Mouse (Mus musculus) MEL (cell line): ENCODE measurements around the gene Sez6. TPM values are rescaled to one million over a fixed set of nuclear protein-coding genes. Genes with fewer than 3 reads are reported as not detected.

ENCODE experiments used
- DNase-seq: peaks from one replicate; pipeline ENCODE4 v3.0.0; 2011; ENCODE audit warnings: low read depth, low spot score
- H3K27ac ChIP-seq: 2 replicates; pipeline ENCODE4 v1.5.1; 2012; ENCODE audit warnings: low read depth, mild to moderate bottlenecking, control low read depth, low read length, moderate library complexity; ENCODE audit not compliant: control insufficient read depth
- H3K27me3 ChIP-seq, 2 experiments: fragments of 150-350 bp in 1 of 2; sonication (generic) in 1 of 2; 2 replicates each; pipeline ENCODE4 v1.6.1; 2012; ENCODE audit warnings: low read length in 2 of 2, mild to moderate bottlenecking in 2 of 2, improper control_type of control experiment in 1 of 2, moderate library complexity in 1 of 2; ENCODE audit not compliant: insufficient read depth in 2 of 2, control insufficient read depth in 1 of 2
- H3K36me3 ChIP-seq, 2 experiments: 2 replicates each; pipeline ENCODE4 v1.6.1; 2012 to 2014; ENCODE audit warnings: low read length in 2 of 2, improper control_type of control experiment in 1 of 2, inconsistent platforms in 1 of 2, mild to moderate bottlenecking in 1 of 2; ENCODE audit not compliant: insufficient read depth in 2 of 2, control insufficient read depth in 1 of 2
- H3K4me1 ChIP-seq, 2 experiments: fragments of 150-350 bp in 1 of 2; sonication (generic) in 1 of 2; 2 replicates each; pipeline ENCODE4 v1.6.1; 2012; ENCODE audit warnings: low read length in 2 of 2, improper control_type of control experiment in 1 of 2, mild to moderate bottlenecking in 1 of 2; ENCODE audit not compliant: insufficient read depth in 2 of 2, control insufficient read depth in 1 of 2
- H3K4me3 ChIP-seq, 2 experiments: fragments of 150-350 bp in 1 of 2; sonication (generic) in 1 of 2; 2 replicates each; pipeline ENCODE4 v1.5.1; 2012; ENCODE audit warnings: low read depth in 2 of 2, low read length in 2 of 2, mild to moderate bottlenecking in 2 of 2, moderate library complexity in 2 of 2, control low read depth in 1 of 2, improper control_type of control experiment in 1 of 2; ENCODE audit not compliant: control insufficient read depth in 1 of 2, insufficient read depth in 1 of 2
- H3K79me2 ChIP-seq: 2 replicates; pipeline ENCODE4 v1.6.1; 2012; ENCODE audit warnings: mild to moderate bottlenecking, low read length, moderate library complexity; ENCODE audit not compliant: control insufficient read depth, poor library complexity, insufficient read depth
- H3K9ac ChIP-seq: 2 replicates; pipeline ENCODE4 v1.6.1; 2012; ENCODE audit warnings: low read depth, mild to moderate bottlenecking, control low read depth, low read length, moderate library complexity; ENCODE audit not compliant: control insufficient read depth, poor library complexity, severe bottlenecking
- H3K9me3 ChIP-seq: fragments of 150-350 bp; sonication (generic); replicated peaks from 2 replicates; pipeline ENCODE4 v1.6.1; 2012; ENCODE audit warnings: mild to moderate bottlenecking, low read length, improper control_type of control experiment, moderate library complexity; ENCODE audit not compliant: insufficient read depth
- BHLHE40 ChIP-seq: IDR thresholded peaks from 2 replicates; pipeline ENCODE4 v1.6.1; 2012; ENCODE audit warnings: low read depth, mild to moderate bottlenecking, inconsistent platforms, low read length, improper control_type of control experiment, borderline replicate concordance
- CHD1 ChIP-seq: IDR thresholded peaks from 2 replicates; pipeline ENCODE4 v1.6.1; 2012; ENCODE audit warnings: low read depth, mild to moderate bottlenecking, inconsistent platforms, low read length, improper control_type of control experiment
- CTCF ChIP-seq, 3 experiments: IDR thresholded peaks in 2 of 3; conservative IDR thresholded peaks in 1 of 3; 2 replicates each; pipeline ENCODE4 v1.5.1; 2011 to 2012; ENCODE audit warnings: low read length in 3 of 3, low read depth in 2 of 3, mild to moderate bottlenecking in 2 of 3, improper control_type of control experiment in 1 of 3, inconsistent platforms in 1 of 3, mixed read lengths in 1 of 3, moderate library complexity in 1 of 3; ENCODE audit not compliant: control insufficient read depth in 1 of 3, insufficient read depth in 1 of 3, poor library complexity in 1 of 3, severe bottlenecking in 1 of 3
- E2F4 ChIP-seq: IDR thresholded peaks from 2 replicates; pipeline ENCODE4 v1.6.1; 2011; ENCODE audit warnings: low read depth, low read length, improper control_type of control experiment, borderline replicate concordance
- ELF1 ChIP-seq: IDR thresholded peaks from 2 replicates; pipeline ENCODE4 v1.6.1; 2014; ENCODE audit warnings: low read depth, mild to moderate bottlenecking, inconsistent platforms, low read length, improper control_type of control experiment, moderate library complexity
- EP300 ChIP-seq, 2 experiments: IDR thresholded peaks; 2 replicates each; pipeline ENCODE4 v1.6.1; 2011; ENCODE audit warnings: improper control_type of control experiment in 2 of 2, low read length in 2 of 2, low read depth in 1 of 2, mild to moderate bottlenecking in 1 of 2
- GATA1 ChIP-seq: IDR thresholded peaks from 2 replicates; pipeline ENCODE4 v1.6.1; 2011; ENCODE audit warnings: low read depth, low read length, improper control_type of control experiment
- KAT2A ChIP-seq: conservative IDR thresholded peaks from 2 replicates; pipeline ENCODE4 v1.6.1; 2012; ENCODE audit warnings: low read depth, low read length, improper control_type of control experiment, inconsistent platforms
- MAX ChIP-seq: IDR thresholded peaks from 2 replicates; pipeline ENCODE4 v1.6.1; 2011; ENCODE audit warnings: low read length, improper control_type of control experiment
- MAZ ChIP-seq: IDR thresholded peaks from 2 replicates; pipeline ENCODE4 v1.6.1; 2012; ENCODE audit warnings: low read depth, mild to moderate bottlenecking, inconsistent platforms, low read length, improper control_type of control experiment
- NELFE ChIP-seq: IDR thresholded peaks from 2 replicates; pipeline ENCODE4 v1.6.1; 2011; ENCODE audit warnings: low read depth, low read length, improper control_type of control experiment
- POLR2A ChIP-seq, 2 experiments: IDR thresholded peaks; 2 replicates each; pipeline ENCODE4 v1.6.1; 2011 to 2012; ENCODE audit warnings: low read length in 2 of 2, mild to moderate bottlenecking in 2 of 2, control low read depth in 1 of 2, improper control_type of control experiment in 1 of 2, low read depth in 1 of 2, moderate library complexity in 1 of 2; ENCODE audit not compliant: control insufficient read depth in 1 of 2, insufficient read depth in 1 of 2, poor library complexity in 1 of 2
- RCOR1 ChIP-seq: IDR thresholded peaks from 2 replicates; pipeline ENCODE4 v1.6.1; 2012; ENCODE audit warnings: low read depth, mild to moderate bottlenecking, inconsistent platforms, low read length, improper control_type of control experiment
- SIN3A ChIP-seq: IDR thresholded peaks from 2 replicates; pipeline ENCODE4 v1.6.1; 2012; ENCODE audit warnings: low read length, improper control_type of control experiment, inconsistent platforms
- USF1 ChIP-seq: IDR thresholded peaks from 2 replicates; pipeline ENCODE4 v1.6.1; 2014; ENCODE audit warnings: low read depth, mild to moderate bottlenecking, inconsistent platforms, low read length, improper control_type of control experiment, moderate library complexity
- USF2 ChIP-seq, 2 experiments: IDR thresholded peaks; 2 replicates each; pipeline ENCODE4 v1.6.1; 2011 to 2012; ENCODE audit warnings: improper control_type of control experiment in 2 of 2, low read length in 2 of 2, borderline replicate concordance in 1 of 2, inconsistent platforms in 1 of 2, low read depth in 1 of 2, mild to moderate bottlenecking in 1 of 2; ENCODE audit not compliant: insufficient read depth in 1 of 2
- ZC3H11A ChIP-seq: IDR thresholded peaks from 2 replicates; pipeline ENCODE4 v1.6.1; 2012; ENCODE audit warnings: low read depth, mild to moderate bottlenecking, inconsistent platforms, low read length, improper control_type of control experiment
- ZKSCAN1 ChIP-seq: IDR thresholded peaks from 2 replicates; pipeline ENCODE4 v1.6.1; 2012; ENCODE audit warnings: low read depth, mild to moderate bottlenecking, inconsistent platforms, low read length, improper control_type of control experiment, moderate library complexity
- polyA plus RNA-seq, 2 experiments: library from polyadenylated mRNA; stranded (reverse) in 1 of 2; unstranded in 1 of 2; fragments of >175 nt in 1 of 2; fragments of >200 nt in 1 of 2; gene quantifications; 2 replicates each; pipeline versions ENCODE4 v1.2.1 to v1.2.4; 2012; ENCODE audit warnings: low replicate concordance in 2 of 2, low read depth in 1 of 2; ENCODE audit not compliant: insufficient read length in 2 of 2, insufficient read depth in 1 of 2, missing spikeins in 1 of 2
- total RNA-seq: library from RNA; depleted of rRNA; stranded (reverse); fragments of 300-350 nt; gene quantifications from 2 replicates; pipeline ENCODE4 v1.2.3, GENCODE M21; 2012

Sez6 gene
- total and polyA plus RNA-seq, 3 experiments, result 0.04 TPM; not detected in 2

DNA sequence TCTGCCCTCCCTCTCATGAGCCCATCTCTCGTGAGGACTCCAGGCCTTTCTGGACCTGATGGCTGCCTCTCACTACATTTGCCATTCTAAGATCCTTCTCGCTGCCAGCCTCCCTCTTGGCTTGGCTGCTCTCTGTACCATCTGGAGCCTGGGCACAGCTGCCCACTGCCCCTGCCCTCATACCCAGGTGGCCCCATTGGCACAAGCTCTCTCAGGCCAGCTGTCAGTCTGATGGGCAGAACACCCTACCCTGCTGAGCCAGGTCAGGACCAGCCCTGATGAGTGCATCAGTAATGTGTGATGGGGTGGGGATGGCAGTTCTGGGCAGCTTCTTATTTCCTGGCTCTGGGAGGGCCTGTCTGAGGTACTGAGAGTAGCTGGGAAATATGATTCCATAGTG is 27.7 kb downstream of the Sez6 start:
- Histone ChIP-seq H3K9me3 (no peaks in the 10 kb centered on the region), H3K9ac (no peak overlapping the region), H3K4me1 (no peaks in the 10 kb centered on the region), H3K79me2 (no peaks in the 10 kb centered on the region), H3K27me3 (peaks cover 28% of the 10 kb centered on the region in 2 experiments), H3K36me3 (no peaks in the 10 kb centered on the region), H3K4me3 (no peak overlapping the region), H3K27ac (no peak overlapping the region)
- TF ChIP-seq POLR2A (IDR thresholded peaks at IDR 0.05; ENCODE audit: control insufficient read depth in 1 of 2, insufficient read depth in 1 of 2, low read depth in 1 of 2, low read length in 2 of 2, poor library complexity in 1 of 2) (no peak), KAT2A (no peak), MAZ (no peak), CTCF (IDR thresholded peaks at IDR 0.05 in 2 of 3, conservative IDR thresholded peaks at IDR 0.05 in 1 of 3; ENCODE audit: control insufficient read depth in 1 of 3, insufficient read depth in 1 of 3, low read depth in 2 of 3, low read length in 3 of 3, poor library complexity in 1 of 3, severe bottlenecking in 1 of 3) (no peak), NELFE (no peak), SIN3A (no peak), BHLHE40 (no peak), ZC3H11A (no peak), USF1 (no peak), ELF1 (no peak), CHD1 (no peak), EP300 (IDR thresholded peaks at IDR 0.05; ENCODE audit: low read depth in 1 of 2, low read length in 2 of 2) (no peak)
- no peak for DNase-seq

DNA sequence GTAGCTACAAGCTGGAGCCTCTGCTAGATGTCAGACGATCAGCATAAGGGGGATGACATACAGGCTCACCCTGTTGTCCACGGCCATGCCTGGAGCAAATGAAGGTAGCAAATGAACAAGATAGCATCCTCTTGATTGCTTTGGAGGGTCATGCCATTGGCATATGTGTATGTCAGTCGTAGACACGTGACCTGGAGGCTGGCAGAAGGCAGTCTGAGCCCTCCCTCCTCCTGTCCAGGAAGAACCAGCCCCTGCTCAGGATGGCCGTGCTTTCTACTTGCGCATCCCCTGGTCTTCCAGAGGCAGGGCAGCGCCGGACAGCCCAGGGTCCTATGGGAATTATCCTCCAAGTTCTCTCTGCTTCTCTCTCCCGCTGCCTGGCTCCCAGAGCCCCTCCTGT is 28.3 kb downstream of the Sez6 start:
- no peak for DNase-seq
- TF ChIP-seq GATA1, result no peak
- no peak for TF ChIP-seq CTCF (IDR thresholded peaks at IDR 0.05 in 2 of 3, conservative IDR thresholded peaks at IDR 0.05 in 1 of 3; ENCODE audit: control insufficient read depth in 1 of 3, insufficient read depth in 1 of 3, low read depth in 2 of 3, low read length in 3 of 3, poor library complexity in 1 of 3, severe bottlenecking in 1 of 3)
- 0 out of 2 replicates have a peak, but pooled peaks have one; percentile 21 for TF ChIP-seq MAX
- TF ChIP-seq RCOR1, result no peak
- peak; percentile 82 for TF ChIP-seq USF1
- TF ChIP-seq E2F4, result no peak
- TF ChIP-seq USF2 (IDR thresholded peaks at IDR 0.05; ENCODE audit: borderline replicate concordance in 1 of 2, insufficient read depth in 1 of 2, low read depth in 1 of 2, low read length in 2 of 2), result 0 out of 4 replicates have a peak, but pooled peaks of 1 of the 2 experiments have one; percentile 37
- no peak for TF ChIP-seq ZKSCAN1
- Histone ChIP-seq H3K9me3 (no peaks in the 10 kb centered on the region), H3K4me3 (no peak overlapping the region), H3K36me3 (peaks cover 0 to 3% of the 10 kb centered on the region in 2 experiments; a peak in 1 of 4 replicates), H3K27ac (no peak overlapping the region), H3K27me3 (peaks cover 28% of the 10 kb centered on the region in 2 experiments), H3K4me1 (no peaks in the 10 kb centered on the region), H3K9ac (no peak overlapping the region), H3K79me2 (no peaks in the 10 kb centered on the region)
